Mouse (Mus musculus) forebrain, embryonic 12.5 days (tissue): ENCODE measurements around the gene Hax1. TPM values are rescaled to one million over a fixed set of nuclear protein-coding genes. Genes with fewer than 3 reads are reported as not detected.
A peak's percentile ranks its signal among the peaks of the same experiment; 100 is the strongest.

Experiments
- ATAC-seq: fragments of 200-750 bp; cut with Nextera tagmentation; 2 replicates; pipeline ENCODE4 v1.8.0; 2017; ENCODE audit warnings: moderate TSS enrichment; ENCODE audit not compliant: low FRiP score
- H3K27ac ChIP-seq: fragments of 300-500 bp; sonication (generic); 2 replicates; pipeline ENCODE4 v1.5.1; 2016; ENCODE audit warnings: mild to moderate bottlenecking
- H3K27me3 ChIP-seq: fragments of 300-500 bp; sonication (generic); 2 replicates; pipeline ENCODE4 v1.6.1; 2016; ENCODE audit warnings: mild to moderate bottlenecking
- H3K36me3 ChIP-seq: fragments of 300-500 bp; sonication (generic); replicated peaks from 2 replicates; pipeline ENCODE4 v1.6.1; 2016; ENCODE audit warnings: mild to moderate bottlenecking
- H3K4me1 ChIP-seq: fragments of 300-500 bp; sonication (generic); 2 replicates; pipeline ENCODE4 v1.6.1; 2016
- H3K4me2 ChIP-seq: fragments of 300-500 bp; sonication (generic); 2 replicates; pipeline ENCODE4 v1.6.1; 2016; ENCODE audit warnings: mild to moderate bottlenecking, moderate library complexity
- H3K4me3 ChIP-seq: fragments of 300-500 bp; sonication (generic); replicated peaks from 2 replicates; pipeline ENCODE4 v1.5.1; 2016; ENCODE audit warnings: mild to moderate bottlenecking
- H3K9ac ChIP-seq: fragments of 300-500 bp; sonication (generic); 2 replicates; pipeline ENCODE4 v1.6.1; 2016; ENCODE audit warnings: mild to moderate bottlenecking
- H3K9me3 ChIP-seq: fragments of 300-500 bp; sonication (generic); 2 replicates; pipeline ENCODE4 v1.6.1; 2016
- WGBS: fragments of 180-500 bp; shearing (Covaris S2); methylation state at CpG from one replicate; pipeline ENCODE4 v1.1.7; 2016; 5-methylcytosine and 5-hydroxymethylcytosine counted together
- polyA plus RNA-seq: library from polyadenylated mRNA; unstranded; fragments of >200 nt; fragmentation: Nextera tagmentation; extraction: Ambion mirVana; gene quantifications from 2 replicates; pipeline ENCODE4 v1.2.1, GENCODE M21; 2016

The Hax1 gene
- polyA plus RNA-seq, result 145 and 150 TPM in 2 replicates

- Histone ChIP-seq H3K9ac (peak within 1 kb of the TSS; percentile 77), H3K36me3 (peaks cover 48% of the 10 kb centered on the region), H3K4me3 (peak within 1 kb of the TSS; percentile 69), H3K4me1 (peaks cover 22% of the 10 kb centered on the region), H3K27me3 (no peaks in the 10 kb centered on the region), H3K9me3 (no peaks in the 10 kb centered on the region), H3K4me2 (peak within 1 kb of the TSS; percentile 84), H3K27ac (peak within 1 kb of the TSS; percentile 90)
- peak; percentile 95 for ATAC-seq
- WGBS, result under 1% methylated on average over 26 of the region's 26 CpGs
These were observed at the start of gene Hax1 for GRCm38 (mm10) chr3:89998612-89999054. Hax1 (minus strand) TSS chr3:89998780.

GRCm38 (mm10) chr3:90036263-90036662 is 37.7 kb upstream of the Hax1 start:
- peaks cover 77% of the 10 kb centered on the region for H3K36me3 ChIP-seq
- ATAC-seq, result no peak

GRCm38 (mm10) chr3:90034653-90035052 is 36.1 kb upstream of the Hax1 start:
- Histone ChIP-seq H3K27me3 (no peaks in the 10 kb centered on the region), H3K27ac (no peak overlapping the region), H3K9ac (no peak overlapping the region), H3K36me3 (peaks cover 78% of the 10 kb centered on the region), H3K4me1 (no peaks in the 10 kb centered on the region), H3K4me2 (no peak overlapping the region), H3K9me3 (no peaks in the 10 kb centered on the region), H3K4me3 (no peak overlapping the region)
- ATAC-seq, result no peak
- 93% methylated on average over 2 of the region's 2 CpGs for WGBS

More at GRCm38 (mm10) chr3:90036263-90036662, 37.7 kb upstream of the Hax1 start:
- H3K9me3 ChIP-seq, result no peaks in the 10 kb centered on the region
- no peaks in the 10 kb centered on the region for H3K4me1 ChIP-seq
- H3K4me3 ChIP-seq, result no peak overlapping the region
- no peaks in the 10 kb centered on the region for H3K27me3 ChIP-seq
- H3K4me2 ChIP-seq, result no peak overlapping the region
- H3K27ac ChIP-seq, result no peak overlapping the region
- 100% methylated on average over 1 of the region's 1 CpGs for WGBS
- H3K9ac ChIP-seq, result no peak overlapping the region

GRCm38 (mm10) chr3:90016626-90017025 is 18.0 kb upstream of the Hax1 start:
- Histone ChIP-seq H3K36me3 (peaks cover 96% of the 10 kb centered on the region), H3K9ac (no peak overlapping the region), H3K4me3 (no peak overlapping the region), H3K27ac (no peak overlapping the region), H3K27me3 (no peaks in the 10 kb centered on the region), H3K9me3 (no peaks in the 10 kb centered on the region), H3K4me1 (no peaks in the 10 kb centered on the region), H3K4me2 (no peak overlapping the region)
- ATAC-seq, result no peak
- 92% methylated on average over 4 of the region's 4 CpGs for WGBS

- 95% methylated on average over 2 of the region's 2 CpGs for WGBS
- H3K27ac ChIP-seq, result no peak overlapping the region
- no peaks in the 10 kb centered on the region for H3K4me1 ChIP-seq
- H3K9me3 ChIP-seq, result no peaks in the 10 kb centered on the region
- no peak overlapping the region for H3K9ac ChIP-seq
- peaks cover 94% of the 10 kb centered on the region for H3K36me3 ChIP-seq
- no peak for ATAC-seq
- no peak overlapping the region for H3K4me3 ChIP-seq
- H3K4me2 ChIP-seq, result no peak overlapping the region
- no peaks in the 10 kb centered on the region for H3K27me3 ChIP-seq
These were observed 11.7 kb upstream of the Hax1 start for GRCm38 (mm10) chr3:90010291-90010690.

- peaks cover 66% of the 10 kb centered on the region for H3K36me3 ChIP-seq
- no peaks in the 10 kb centered on the region for H3K27me3 ChIP-seq
- no peak for ATAC-seq
- H3K4me1 ChIP-seq, result peaks cover 6% of the 10 kb centered on the region
- WGBS, result 79% methylated on average over 3 of the region's 3 CpGs
- H3K9me3 ChIP-seq, result no peaks in the 10 kb centered on the region
- no peak overlapping the region for H3K4me2 ChIP-seq
- no peak overlapping the region for H3K4me3 ChIP-seq
- H3K27ac ChIP-seq, result no peak overlapping the region
- H3K9ac ChIP-seq, result no peak overlapping the region
These were observed 5.7 kb upstream of the Hax1 start for GRCm38 (mm10) chr3:90004091-90004796.

- no peak overlapping the region for H3K4me3 ChIP-seq
- H3K36me3 ChIP-seq, result peaks cover 45% of the 10 kb centered on the region
- H3K4me1 ChIP-seq, result peaks cover 22% of the 10 kb centered on the region
- WGBS, result 90% methylated on average over 4 of the region's 4 CpGs
- H3K9me3 ChIP-seq, result no peaks in the 10 kb centered on the region
- no peak for ATAC-seq
- H3K9ac ChIP-seq, result no peak overlapping the region
- H3K27me3 ChIP-seq, result no peaks in the 10 kb centered on the region
- no peak overlapping the region for H3K4me2 ChIP-seq
- H3K27ac ChIP-seq, result no peak overlapping the region
These were observed 1.2 kb upstream of the Hax1 start for GRCm38 (mm10) chr3:89999830-90000229.

- Histone ChIP-seq H3K36me3 (peaks cover 48% of the 10 kb centered on the region), H3K4me2 (peak overlapping the region; percentile 84), H3K4me3 (peak overlapping the region; percentile 69), H3K9me3 (no peaks in the 10 kb centered on the region), H3K27ac (peak overlapping the region; percentile 90), H3K9ac (peak overlapping the region; percentile 77), H3K27me3 (no peaks in the 10 kb centered on the region), H3K4me1 (peaks cover 22% of the 10 kb centered on the region)
- 25% methylated on average over 8 of the region's 8 CpGs for WGBS
- ATAC-seq, result no peak
These were observed 510 bp upstream of the Hax1 start for GRCm38 (mm10) chr3:89999090-89999489.

- Histone ChIP-seq H3K9ac (peak overlapping the region; percentile 77), H3K27ac (peak overlapping the region; percentile 90), H3K9me3 (no peaks in the 10 kb centered on the region), H3K4me2 (peak overlapping the region; percentile 84), H3K4me1 (peaks cover 22% of the 10 kb centered on the region), H3K36me3 (peaks cover 44% of the 10 kb centered on the region), H3K4me3 (peak overlapping the region; percentile 69), H3K27me3 (no peaks in the 10 kb centered on the region)
- peak; percentile 62 for ATAC-seq
- 22% methylated on average over 23 of the region's 23 CpGs for WGBS
These were observed 637 bp downstream of the Hax1 start for GRCm38 (mm10) chr3:89997791-89998495.

GRCm38 (mm10) chr3:89994807-89995515 is 3.6 kb downstream of the Hax1 start:
- Histone ChIP-seq H3K4me2 (no peak overlapping the region), H3K4me3 (no peak overlapping the region), H3K4me1 (peaks cover 22% of the 10 kb centered on the region), H3K36me3 (peaks cover 21% of the 10 kb centered on the region), H3K27ac (no peak overlapping the region), H3K27me3 (no peaks in the 10 kb centered on the region), H3K9me3 (no peaks in the 10 kb centered on the region), H3K9ac (no peak overlapping the region)
- no peak for ATAC-seq
- WGBS, result 87% methylated on average over 5 of the region's 5 CpGs

GRCm38 (mm10) chr3:89987822-89988221 is 10.8 kb downstream of the Hax1 start:
- Histone ChIP-seq H3K4me2 (no peak overlapping the region), H3K9ac (no peak overlapping the region), H3K36me3 (no peaks in the 10 kb centered on the region), H3K4me3 (no peak overlapping the region), H3K27me3 (no peaks in the 10 kb centered on the region; the same call in 1 of the 2 replicates), H3K9me3 (no peaks in the 10 kb centered on the region), H3K27ac (no peak overlapping the region), H3K4me1 (no peaks in the 10 kb centered on the region)
- ATAC-seq, result no peak
- 93% methylated on average over 4 of the region's 4 CpGs for WGBS

GRCm38 (mm10) chr3:89987211-89987610 is 11.4 kb downstream of the Hax1 start:
- WGBS, result 53% methylated on average over 3 of the region's 3 CpGs
- no peak overlapping the region for H3K27ac ChIP-seq
- no peaks in the 10 kb centered on the region; the same call in 1 of the 2 replicates for H3K27me3 ChIP-seq
- no peak overlapping the region for H3K4me2 ChIP-seq
- H3K9me3 ChIP-seq, result no peaks in the 10 kb centered on the region
- no peaks in the 10 kb centered on the region for H3K4me1 ChIP-seq
- no peak overlapping the region for H3K9ac ChIP-seq
- no peaks in the 10 kb centered on the region for H3K36me3 ChIP-seq
- no peak for ATAC-seq
- H3K4me3 ChIP-seq, result no peak overlapping the region
